Mouse (Mus musculus): ENCODE data around the gene Adam23.
"Not testable (repeated sequence)": the region's sequence is repeated elsewhere in the genome, so short reads cannot be mapped to it uniquely, and the experiment has no call there.

Adam23 gene

GRCm38 (mm10) chr1:63576803-63577202, 131.1 kb downstream of the Adam23 start:
- no peak for DNase-seq (ENCODE audit: low read depth, low spot score)

DNA sequence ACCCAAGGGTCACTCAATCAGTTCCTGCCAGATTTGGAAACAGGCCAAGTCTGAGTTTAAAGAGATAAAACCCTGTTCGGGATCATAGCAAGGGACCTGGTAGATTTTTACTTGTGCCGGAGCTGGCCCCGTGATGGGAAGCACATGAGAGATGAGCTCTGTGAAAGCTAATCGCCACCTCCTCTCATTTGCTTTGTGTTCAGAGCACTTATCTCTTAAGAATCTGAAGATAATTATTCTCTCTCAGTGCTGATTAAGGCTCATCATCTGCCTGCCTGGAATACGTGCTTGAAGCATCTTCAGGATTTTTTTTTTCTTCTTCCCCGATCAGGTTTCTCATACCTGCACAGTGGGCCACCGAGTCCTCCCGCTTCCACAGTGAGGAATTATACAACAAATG, 133.5 kb downstream of the Adam23 start:
- DNase-seq (ENCODE audit: low read depth, low spot score), result peak; percentile 47

DNA sequence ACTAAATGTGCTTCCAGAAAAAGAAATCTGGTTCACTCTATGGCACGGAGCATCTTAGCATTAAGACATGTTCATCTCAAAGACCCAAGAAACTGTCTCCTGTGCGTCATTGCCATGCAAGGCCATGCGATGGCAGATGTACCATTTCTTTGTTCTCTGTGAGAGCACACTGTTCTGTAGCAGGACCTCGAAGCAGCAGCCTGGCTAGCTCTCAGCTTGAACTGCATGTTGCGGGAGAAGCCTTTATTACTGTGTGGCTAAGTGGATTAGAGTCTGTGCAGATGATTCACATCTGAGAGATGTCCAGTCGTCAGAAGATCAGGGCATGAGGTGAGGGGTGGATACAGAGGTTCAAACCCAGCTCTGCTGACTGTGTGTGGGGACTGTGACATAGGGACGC, 141.2 kb downstream of the Adam23 start:
- no peak for DNase-seq (ENCODE audit: low read depth, low spot score)

DNA sequence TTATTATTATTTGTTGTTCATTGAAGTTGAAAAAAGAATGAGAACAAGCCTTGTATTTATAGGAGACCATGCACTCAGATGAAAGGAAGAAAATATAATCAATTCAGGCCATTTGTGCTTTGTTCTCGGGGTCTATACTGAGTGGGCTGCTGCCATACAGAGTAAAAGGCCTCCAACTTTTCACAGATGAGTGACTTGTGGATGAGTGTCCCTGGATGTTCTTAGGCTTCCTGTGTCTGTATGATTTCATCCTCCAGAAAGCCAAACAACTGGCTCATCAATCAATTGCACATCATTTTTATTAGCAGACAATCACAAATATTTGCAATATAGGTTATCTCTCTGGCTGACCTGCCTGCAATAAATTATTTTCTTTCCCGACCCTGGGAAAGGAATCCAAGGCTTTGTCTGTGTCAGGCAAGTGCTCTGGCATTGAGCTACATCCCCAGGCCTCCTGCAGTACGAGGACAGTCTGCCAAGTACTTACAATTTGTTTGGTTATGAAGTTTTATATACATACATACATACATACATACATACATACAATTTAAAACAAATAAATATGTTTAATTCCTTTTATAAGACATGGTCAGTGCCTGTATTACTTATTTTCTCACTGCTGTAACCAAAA, 158.3 kb downstream of the Adam23 start:
- no peak for DNase-seq (ENCODE audit: low read depth, low spot score)

- no peak for DNase-seq (ENCODE audit: low read depth, low spot score)
These were observed 163.9 kb downstream of the Adam23 start for GRCm38 (mm10) chr1:63609613-63610012.

DNA sequence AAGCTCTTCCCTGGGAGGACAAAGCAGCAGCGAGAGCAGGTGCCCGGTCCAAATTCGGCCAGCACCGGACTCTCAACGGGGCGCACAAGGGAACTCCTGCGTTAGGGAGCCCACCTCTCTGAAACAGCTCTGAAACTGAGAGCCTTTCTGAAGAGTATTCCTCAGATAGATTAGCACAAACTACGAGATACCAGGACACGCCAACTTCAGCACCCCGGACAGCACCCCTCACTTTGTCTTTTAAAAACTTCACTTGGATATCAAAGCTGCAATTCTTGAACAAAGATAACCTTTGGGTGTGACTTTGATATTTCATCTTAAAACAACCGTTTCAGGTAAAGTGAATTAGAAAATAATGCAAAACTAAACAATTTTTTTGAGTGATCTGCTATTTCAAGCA, 168.9 kb downstream of the Adam23 start:
- DNase-seq (ENCODE audit: low read depth, low spot score), result no peak

- no peak for DNase-seq (ENCODE audit: low read depth, low spot score)
These were observed 170.0 kb downstream of the Adam23 start, which contains the start of gene Gm39653 for GRCm38 (mm10) chr1:63615668-63616067. Gene Gm39653 (plus strand): TSS chr1:63615968.

- DNase-seq (ENCODE audit: low read depth, low spot score), result peak; percentile 40
These were observed 182.5 kb downstream of the Adam23 start for GRCm38 (mm10) chr1:63628211-63628610.

DNA sequence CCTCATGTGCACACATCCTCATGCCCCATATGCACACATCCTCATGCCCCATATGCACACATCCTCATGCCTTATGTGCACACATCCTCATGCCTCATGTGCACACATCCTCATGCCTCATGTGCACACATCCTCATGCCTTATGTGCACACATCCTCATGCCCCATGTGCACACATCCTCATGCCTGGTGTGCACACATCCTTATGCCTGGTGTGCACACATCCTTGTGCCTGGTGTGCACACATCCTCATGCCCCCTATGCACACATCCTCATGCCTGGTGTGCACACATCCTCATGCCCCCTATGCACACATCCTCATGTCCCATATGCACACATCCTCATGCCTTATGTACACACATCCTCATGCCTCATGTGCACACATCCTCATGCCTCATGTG, 184.7 kb downstream of the Adam23 start:
- not testable (repeated sequence) for DNase-seq (ENCODE audit: low read depth, low spot score)

GRCm38 (mm10) chr1:63639921-63640320, 194.2 kb downstream of the Adam23 start:
- peak; percentile 16 for DNase-seq (ENCODE audit: low read depth, low spot score)
